Mouse (Mus musculus) large intestine, adult 2 months (tissue): ENCODE results near the gene Fam213a. TPM values are rescaled to one million over a fixed set of nuclear protein-coding genes. Genes with fewer than 3 reads are reported as not detected.
"Not testable (repeated sequence)": the region's sequence is repeated elsewhere in the genome, so short reads cannot be mapped to it uniquely, and the experiment has no call there.

Source experiments
- DNase-seq: peaks from one replicate; pipeline ENCODE4 v3.0.0-alpha.2; 2012; ENCODE audit warnings: low read depth, low spot score
- WGBS: fragments of 180-500 bp; shearing (Covaris S2); methylation state at CpG from one replicate; pipeline ENCODE4 v1.1.7; 2018; 5-methylcytosine and 5-hydroxymethylcytosine counted together
- polyA plus RNA-seq: library from polyadenylated mRNA; depleted of rRNA; stranded (reverse); fragments of >200 nt; gene quantifications from 2 replicates; pipeline ENCODE4 v1.2.3, GENCODE M21; 2012; rRNA removed

The Fam213a gene
- 5.6 and 20.5 TPM in 2 replicates for polyA plus RNA-seq

- WGBS, result 5% methylated on average over 32 of the region's 32 CpGs
Measured at GRCm38 (mm10) chr14:41013630-41014613, at the start of gene Fam213a. Fam213a (minus strand) TSS chr14:41013788.

GRCm38 (mm10) chr14:41053190-41053589 lies 39.6 kb upstream of the Fam213a start:
- not testable (repeated sequence) for DNase-seq
- 57% methylated on average over 3 of the region's 4 CpGs for WGBS

More at GRCm38 (mm10) chr14:41013630-41014613, at the start of gene Fam213a:
- peak; percentile 72 for DNase-seq

GRCm38 (mm10) chr14:41052481-41052880 lies 38.9 kb upstream of the Fam213a start:
- DNase-seq, result no peak
- 77% methylated on average over 5 of the region's 5 CpGs for WGBS

- no peak for DNase-seq
- WGBS, result 45% methylated on average over 6 of the region's 6 CpGs
Measured at GRCm38 (mm10) chr14:41050471-41050870, 36.9 kb upstream of the Fam213a start.

GRCm38 (mm10) chr14:41047402-41047801 lies 33.8 kb upstream of the Fam213a start:
- 72% methylated on average over 2 of the region's 2 CpGs for WGBS
- no peak for DNase-seq

GRCm38 (mm10) chr14:41035146-41035798 lies 21.7 kb upstream of the Fam213a start:
- peak; percentile 31 for DNase-seq
- 33% methylated on average over 6 of the region's 6 CpGs for WGBS

- 48% methylated on average over 13 of the region's 13 CpGs for WGBS
- peak; percentile 35 for DNase-seq
Measured at GRCm38 (mm10) chr14:41033135-41034110, 19.8 kb upstream of the Fam213a start.

- WGBS, result 79% methylated on average over 6 of the region's 6 CpGs
- no peak for DNase-seq
Measured at GRCm38 (mm10) chr14:41030989-41031513, 17.5 kb upstream of the Fam213a start.

GRCm38 (mm10) chr14:41029303-41029702 lies 15.7 kb upstream of the Fam213a start:
- 52% methylated on average over 4 of the region's 4 CpGs for WGBS
- DNase-seq, result no peak

GRCm38 (mm10) chr14:41025594-41026284 lies 12.2 kb upstream of the Fam213a start:
- 52% methylated on average over 7 of the region's 7 CpGs for WGBS
- no peak for DNase-seq

GRCm38 (mm10) chr14:41025087-41025486 lies 11.5 kb upstream of the Fam213a start:
- WGBS, result 73% methylated on average over 2 of the region's 2 CpGs
- no peak for DNase-seq

- DNase-seq, result no peak
- WGBS, result 86% methylated on average over 3 of the region's 3 CpGs
Measured at GRCm38 (mm10) chr14:41021246-41021645, 7.7 kb upstream of the Fam213a start.

GRCm38 (mm10) chr14:41017460-41017859 lies 3.9 kb upstream of the Fam213a start:
- 43% methylated on average over 5 of the region's 5 CpGs for WGBS
- DNase-seq, result no peak

GRCm38 (mm10) chr14:41014701-41015240 lies 1.2 kb upstream of the Fam213a start:
- 49% methylated on average over 5 of the region's 5 CpGs for WGBS
- no peak for DNase-seq

GRCm38 (mm10) chr14:41013143-41013542 lies 445 bp downstream of the Fam213a start:
- no peak for DNase-seq
- 9% methylated on average over 9 of the region's 9 CpGs for WGBS

- no peak for DNase-seq
- WGBS, result 51% methylated on average over 3 of the region's 3 CpGs
Measured at GRCm38 (mm10) chr14:41011916-41012315, 1.7 kb downstream of the Fam213a start.

GRCm38 (mm10) chr14:41008138-41008537 lies 5.5 kb downstream of the Fam213a start:
- WGBS, result 31% methylated on average over 2 of the region's 2 CpGs
- no peak for DNase-seq

GRCm38 (mm10) chr14:41007641-41008040 lies 5.9 kb downstream of the Fam213a start:
- DNase-seq, result no peak
- 40% methylated on average over 5 of the region's 5 CpGs for WGBS
